Mouse (Mus musculus): ENCODE data around the gene Avil. TPM values are rescaled to one million over a fixed set of nuclear protein-coding genes. Genes with fewer than 3 reads are reported as not detected.
A peak's percentile ranks its signal among the peaks of the same experiment; 100 is the strongest.

The Avil gene
- polyA plus RNA-seq, 1 experiment from 2014 or later: 3.4 TPM

- Histone ChIP-seq H3K36me3 (no peaks in the 10 kb centered on the region), H3K4me2 (replicated peaks) (peak overlapping the region; percentile 17), H3K27me3 (no peaks in the 10 kb centered on the region), H3K4me3 (no peak overlapping the region), H3K27ac (replicated peaks) (peak overlapping the region; percentile 42), H3K9ac (replicated peaks) (peak overlapping the region; percentile 2; the same call in 1 of the 2 replicates), H3K9me3 (no peaks in the 10 kb centered on the region), H3K4me1 (peaks cover 83% of the 10 kb centered on the region)
- WGBS: 57% methylated on average over 5 of the region's 5 CpGs
- no peak for ATAC-seq (ENCODE audit: low FRiP score, low read depth)
Observed at GRCm38 (mm10) chr10:126984189-126985004, 16.1 kb upstream of the Avil start.

GRCm38 (mm10) chr10:126985127-126985526 is 15.4 kb upstream of the Avil start:
- no peak for ATAC-seq (ENCODE audit: low FRiP score, low read depth)
- H3K9ac ChIP-seq (replicated peaks): no peak overlapping the region
- WGBS: 82% methylated on average over 4 of the region's 4 CpGs
- H3K9me3 ChIP-seq: no peaks in the 10 kb centered on the region
- no peak overlapping the region for H3K4me3 ChIP-seq
- no peaks in the 10 kb centered on the region for H3K36me3 ChIP-seq
- H3K4me2 ChIP-seq (replicated peaks): no peak overlapping the region
- H3K4me1 ChIP-seq: peaks cover 84% of the 10 kb centered on the region
- no peaks in the 10 kb centered on the region for H3K27me3 ChIP-seq
- peak overlapping the region; percentile 42; the same call in 1 of the 2 replicates for H3K27ac ChIP-seq (replicated peaks)

GRCm38 (mm10) chr10:126985579-126985978 is 14.9 kb upstream of the Avil start:
- H3K4me1 ChIP-seq: peaks cover 84% of the 10 kb centered on the region

GRCm38 (mm10) chr10:126986541-126986961 is 14.0 kb upstream of the Avil start:
- Histone ChIP-seq H3K36me3 (0 out of 2 replicates have a peak, but pooled peaks cover 5% of the 10 kb centered on the region), H3K9me3 (no peaks in the 10 kb centered on the region), H3K4me3 (no peak overlapping the region), H3K27me3 (no peaks in the 10 kb centered on the region), H3K4me2 (replicated peaks) (no peak overlapping the region), H3K9ac (replicated peaks) (no peak overlapping the region; the same call in 1 of the 2 replicates), H3K27ac (replicated peaks) (peak overlapping the region; percentile 36; the same call in 1 of the 2 replicates), H3K4me1 (peaks cover 75% of the 10 kb centered on the region)
- no peak for ATAC-seq (ENCODE audit: low FRiP score, low read depth)
- WGBS: 67% methylated on average over 4 of the region's 4 CpGs

More at GRCm38 (mm10) chr10:126985579-126985978, 14.9 kb upstream of the Avil start:
- H3K27ac ChIP-seq (replicated peaks): no peak overlapping the region
- ATAC-seq (ENCODE audit: low FRiP score, low read depth): no peak
- no peaks in the 10 kb centered on the region for H3K36me3 ChIP-seq
- no peak overlapping the region for H3K4me2 ChIP-seq (replicated peaks)
- no peak overlapping the region for H3K4me3 ChIP-seq
- WGBS: 91% methylated on average over 9 of the region's 9 CpGs
- no peaks in the 10 kb centered on the region for H3K9me3 ChIP-seq
- no peak overlapping the region for H3K9ac ChIP-seq (replicated peaks)
- no peaks in the 10 kb centered on the region for H3K27me3 ChIP-seq

DNA sequence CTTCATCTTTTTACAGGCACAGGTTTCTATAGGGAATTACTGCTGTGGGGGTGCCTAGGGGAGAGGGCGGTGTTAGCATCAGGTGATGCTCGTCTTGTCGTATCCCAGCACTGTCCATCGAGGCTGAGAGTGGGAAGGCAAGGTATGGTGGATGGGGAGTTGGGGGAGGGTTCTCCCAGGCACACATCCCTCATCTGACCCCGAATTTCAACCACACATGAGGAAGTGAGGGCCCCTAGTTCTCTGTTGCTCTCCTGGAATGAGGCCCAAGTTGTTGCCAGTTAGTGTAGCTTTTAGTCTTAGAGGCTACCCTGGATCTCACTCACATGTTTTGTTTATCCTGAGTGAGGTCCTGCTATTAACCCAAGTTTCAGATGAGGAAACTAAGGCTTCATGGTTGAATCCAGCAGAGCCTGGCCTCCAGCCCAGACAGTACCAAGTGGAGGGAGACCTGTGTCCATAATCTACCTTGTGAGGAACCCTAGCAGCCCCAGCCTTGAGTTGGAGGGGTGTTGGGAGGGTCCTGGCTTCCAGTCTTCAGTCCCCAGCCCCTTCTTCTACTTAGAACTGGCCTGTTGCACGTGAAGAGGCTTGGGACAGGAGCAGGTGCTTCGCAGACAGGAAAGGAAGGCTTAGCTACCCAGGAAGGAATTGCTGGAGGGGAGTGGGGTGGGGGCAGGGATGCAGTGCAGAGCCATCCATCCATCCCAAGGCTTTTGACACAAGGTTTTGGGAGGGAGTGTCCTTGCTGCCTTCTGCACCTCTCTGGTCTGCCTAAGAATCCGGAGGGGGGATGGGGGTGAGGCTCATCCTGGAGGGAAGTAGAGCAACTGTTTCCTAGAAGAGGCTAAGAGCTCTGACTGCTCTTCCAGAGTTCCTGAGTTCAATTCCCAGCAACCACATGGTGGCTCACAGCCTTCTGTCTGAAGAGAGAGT is 13.1 kb upstream of the Avil start:
- Histone ChIP-seq H3K36me3 (peaks cover 8% of the 10 kb centered on the region), H3K9ac (replicated peaks) (no peak overlapping the region), H3K4me3 (no peak overlapping the region), H3K27me3 (no peaks in the 10 kb centered on the region), H3K9me3 (no peaks in the 10 kb centered on the region), H3K4me1 (peaks cover 66% of the 10 kb centered on the region), H3K4me2 (replicated peaks) (no peak overlapping the region), H3K27ac (replicated peaks) (no peak overlapping the region)
- ATAC-seq (ENCODE audit: low FRiP score, low read depth): no peak
- WGBS: 61% methylated on average over 8 of the region's 8 CpGs

GRCm38 (mm10) chr10:126988513-126989165 is 11.9 kb upstream of the Avil start:
- Histone ChIP-seq H3K4me2 (replicated peaks) (no peak overlapping the region), H3K27ac (replicated peaks) (0 out of 2 replicates have a peak overlapping the region, but pooled peaks have one; percentile 30)
- WGBS: 72% methylated on average over 5 of the region's 5 CpGs

GRCm38 (mm10) chr10:126990313-126991056 is 10.0 kb upstream of the Avil start:
- 0 out of 2 replicates have a peak overlapping the region, but pooled peaks have one; percentile 42 for H3K27ac ChIP-seq (replicated peaks)
- ATAC-seq (ENCODE audit: low FRiP score, low read depth): peak; percentile 78
- WGBS: 63% methylated on average over 7 of the region's 7 CpGs
- H3K4me2 ChIP-seq (replicated peaks): no peak overlapping the region
- H3K4me3 ChIP-seq: no peak overlapping the region
- no peaks in the 10 kb centered on the region for H3K9me3 ChIP-seq
- H3K9ac ChIP-seq (replicated peaks): no peak overlapping the region
- peaks cover 39% of the 10 kb centered on the region for H3K36me3 ChIP-seq
- no peaks in the 10 kb centered on the region for H3K27me3 ChIP-seq
- H3K4me1 ChIP-seq: peaks cover 38% of the 10 kb centered on the region

More at GRCm38 (mm10) chr10:126988513-126989165, 11.9 kb upstream of the Avil start:
- Histone ChIP-seq H3K9me3 (no peaks in the 10 kb centered on the region), H3K9ac (replicated peaks) (no peak overlapping the region; the same call in 1 of the 2 replicates), H3K4me1 (peaks cover 54% of the 10 kb centered on the region), H3K4me3 (no peak overlapping the region), H3K27me3 (no peaks in the 10 kb centered on the region), H3K36me3 (peaks cover 20% of the 10 kb centered on the region)
- ATAC-seq (ENCODE audit: low FRiP score, low read depth): no peak

DNA sequence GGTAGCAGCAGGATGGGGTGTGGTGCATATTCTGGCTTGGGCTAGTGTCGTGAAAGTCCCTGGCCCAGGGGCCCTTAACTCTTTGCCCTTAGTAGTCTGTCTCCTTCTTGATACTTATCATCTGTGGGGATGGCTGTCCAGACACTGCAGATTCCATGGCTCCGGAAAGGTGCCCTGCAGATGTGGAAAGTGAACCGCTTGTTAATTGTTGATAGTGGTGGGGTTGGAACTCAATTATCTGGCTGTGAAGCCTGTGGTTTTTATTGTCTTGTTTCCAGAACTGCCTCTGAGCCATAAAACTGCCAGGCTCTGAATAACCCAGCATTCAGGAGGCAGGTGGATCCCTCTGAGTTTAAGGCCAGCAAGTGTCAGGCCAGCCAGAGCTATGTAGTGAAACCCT is 8.8 kb upstream of the Avil start:
- WGBS: 81% methylated on average over 3 of the region's 3 CpGs
- H3K36me3 ChIP-seq: peaks cover 47% of the 10 kb centered on the region
- ATAC-seq (ENCODE audit: low FRiP score, low read depth): no peak
- no peak overlapping the region for H3K4me2 ChIP-seq (replicated peaks)
- H3K27me3 ChIP-seq: no peaks in the 10 kb centered on the region
- no peak overlapping the region for H3K9ac ChIP-seq (replicated peaks)
- H3K4me1 ChIP-seq: peaks cover 28% of the 10 kb centered on the region
- no peak overlapping the region for H3K27ac ChIP-seq (replicated peaks)
- H3K4me3 ChIP-seq: no peak overlapping the region
- no peaks in the 10 kb centered on the region for H3K9me3 ChIP-seq

DNA sequence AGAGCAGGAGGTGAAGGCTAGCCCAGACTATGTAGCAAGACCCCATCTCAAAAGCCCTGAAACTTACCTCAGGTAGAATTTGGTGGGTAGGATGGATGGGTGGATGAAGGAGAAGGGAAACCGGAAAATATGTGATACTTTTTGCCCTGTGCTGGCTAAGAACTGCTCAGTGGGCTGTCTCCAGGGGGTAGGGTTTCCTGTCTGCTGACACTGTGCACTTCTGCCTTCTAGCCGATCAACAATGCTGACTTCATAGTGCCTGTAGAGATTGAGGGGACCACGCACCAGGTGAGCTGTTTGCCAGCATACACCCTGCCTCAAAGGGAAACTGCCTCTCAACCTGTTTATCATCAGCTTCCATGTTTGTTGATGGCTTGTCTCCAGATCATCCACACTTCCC is 6.9 kb upstream of the Avil start:
- no peak for ATAC-seq (ENCODE audit: low FRiP score, low read depth)
- Histone ChIP-seq H3K27ac (replicated peaks) (no peak overlapping the region), H3K9ac (replicated peaks) (no peak overlapping the region), H3K4me3 (no peak overlapping the region), H3K27me3 (no peaks in the 10 kb centered on the region), H3K4me2 (replicated peaks) (no peak overlapping the region), H3K4me1 (peaks cover 10% of the 10 kb centered on the region), H3K9me3 (no peaks in the 10 kb centered on the region), H3K36me3 (peaks cover 62% of the 10 kb centered on the region)
- 96% methylated on average over 3 of the region's 3 CpGs for WGBS

DNA sequence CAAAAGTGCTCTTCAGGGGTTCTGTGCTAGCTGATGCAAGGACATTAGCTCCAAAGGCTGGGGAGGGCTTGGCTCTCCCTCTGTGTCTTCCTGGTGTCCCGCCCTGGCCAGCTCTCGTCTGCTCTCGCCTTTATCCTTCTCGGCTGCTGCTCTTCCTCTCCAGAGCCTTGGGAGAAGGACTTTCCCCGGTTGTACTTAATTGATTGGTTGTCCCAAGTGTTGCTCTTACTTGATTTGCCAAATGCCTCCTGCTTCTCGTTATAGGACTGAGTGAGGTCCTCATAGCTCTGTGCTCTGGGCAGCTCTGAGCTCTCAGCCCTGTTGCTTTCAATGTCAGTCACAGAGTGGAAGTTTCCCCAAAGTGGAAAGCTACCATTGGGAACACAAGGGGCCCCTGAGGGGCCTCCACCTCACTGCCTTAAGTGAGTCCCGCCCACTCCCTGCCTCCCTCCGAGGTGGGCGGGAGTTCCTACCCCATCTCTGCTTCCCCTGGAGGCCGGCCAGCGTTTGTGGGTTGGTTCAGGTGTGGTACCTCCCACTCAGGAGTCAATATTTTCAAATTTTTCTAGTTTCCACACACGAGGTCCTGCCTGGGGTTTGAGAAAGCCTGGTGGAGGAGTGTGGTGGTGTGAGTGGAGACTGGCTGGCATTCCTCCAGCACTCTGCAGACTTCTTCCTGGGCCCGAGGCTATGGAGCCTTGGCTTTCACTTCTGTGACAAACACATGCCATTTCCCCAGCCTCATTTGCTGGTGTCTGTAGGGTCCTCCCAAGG is 3.0 kb upstream of the Avil start:
- 82% methylated on average over 13 of the region's 13 CpGs for WGBS
- Histone ChIP-seq H3K4me1 (no peaks in the 10 kb centered on the region), H3K36me3 (peaks cover 66% of the 10 kb centered on the region), H3K9ac (replicated peaks) (no peak overlapping the region), H3K4me2 (replicated peaks) (no peak overlapping the region), H3K4me3 (no peak overlapping the region), H3K27ac (replicated peaks) (no peak overlapping the region), H3K9me3 (no peaks in the 10 kb centered on the region), H3K27me3 (no peaks in the 10 kb centered on the region)
- ATAC-seq (ENCODE audit: low FRiP score, low read depth): no peak
